Mouse (Mus musculus): ENCODE results near the gene Vapa. TPM values are rescaled to one million over a fixed set of nuclear protein-coding genes. Genes with fewer than 3 reads are reported as not detected.
"Not testable (repeated sequence)": the region's sequence is repeated elsewhere in the genome, so short reads cannot be mapped to it uniquely, and the experiment has no call there.

Vapa gene
- polyA plus RNA-seq, 1 experiment from 2014 or later, result 292 TPM

DNA sequence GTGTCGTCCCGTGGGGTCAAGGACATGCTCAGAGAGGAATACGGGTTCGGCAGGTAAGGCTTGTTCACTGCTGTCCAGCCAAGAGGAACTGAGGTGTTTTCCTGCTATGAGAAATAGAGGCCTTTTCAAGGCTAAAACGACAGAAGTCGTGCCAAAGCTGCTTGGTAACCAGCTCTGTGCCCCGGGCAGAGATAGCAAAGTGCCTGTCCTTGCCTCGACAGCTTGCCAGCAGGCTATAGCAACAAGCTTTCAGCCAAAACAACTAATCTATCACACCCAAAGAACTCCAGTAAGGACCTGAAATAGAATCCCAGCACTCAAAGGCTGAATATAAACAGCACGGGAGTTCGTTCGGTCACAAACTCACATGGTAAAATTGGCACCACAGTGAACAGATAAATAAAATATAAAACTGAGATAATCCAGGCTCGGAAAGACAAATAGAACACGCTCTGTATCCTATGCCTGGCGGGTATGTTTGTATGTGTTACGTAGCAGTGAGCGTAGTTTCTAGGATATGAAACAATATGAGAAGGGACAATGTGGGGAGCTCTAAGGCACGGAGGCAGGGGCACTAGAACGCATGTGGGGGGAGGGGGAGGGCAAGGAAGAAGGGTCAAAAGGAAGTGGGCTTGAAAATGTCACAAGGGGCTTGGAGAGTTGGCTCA lies 64.5 kb downstream of the Vapa start:
- ATAC-seq (ENCODE audit: low FRiP score) (no peak), DNase-seq (ENCODE audit: low spot score) (no peak)
- no peaks in the 10 kb centered on the region for H3K9me3 ChIP-seq (ENCODE audit: control insufficient read depth, low read length)
- no peak overlapping the region for H3K9ac ChIP-seq
- H3K4me2 ChIP-seq (replicated peaks), result no peak overlapping the region
- H3K4me1 ChIP-seq (replicated peaks; ENCODE audit: control insufficient read depth, insufficient read depth, low read length), result no peaks in the 10 kb centered on the region
- no peak overlapping the region for H3K27ac ChIP-seq
- no peaks in the 10 kb centered on the region for H3K36me3 ChIP-seq (replicated peaks; ENCODE audit: control insufficient read depth, insufficient read depth)
- H3K27me3 ChIP-seq (ENCODE audit: control insufficient read depth, insufficient read depth, low read length), result no peaks in the 10 kb centered on the region
- H3K4me3 ChIP-seq (replicated peaks; ENCODE audit: low read length), result no peak overlapping the region
- 79% methylated on average over 18 of the region's 18 CpGs for WGBS

DNA sequence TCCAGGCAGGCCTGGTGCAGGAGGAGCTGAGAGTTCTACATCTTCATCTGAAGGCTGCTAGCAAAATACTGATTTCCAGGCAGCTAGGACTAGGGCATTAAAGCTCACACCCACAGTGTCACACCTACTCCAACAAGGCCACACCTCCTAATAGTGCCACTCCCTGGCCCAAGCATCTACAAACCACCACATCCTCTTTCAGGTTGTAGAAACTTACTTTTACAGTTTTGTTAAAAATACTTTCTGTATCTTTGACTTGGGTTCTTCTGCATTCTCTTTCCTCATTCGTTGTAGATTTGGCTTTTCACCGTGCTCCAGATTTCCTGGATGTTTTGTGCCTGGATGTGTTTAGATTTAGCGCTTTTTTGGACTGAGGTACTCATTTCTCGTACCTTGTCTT lies 67.1 kb downstream of the Vapa start:
- H3K4me2 ChIP-seq (replicated peaks); H3K9me3 ChIP-seq (ENCODE audit: control insufficient read depth, low read length); ATAC-seq (ENCODE audit: low FRiP score); H3K36me3 ChIP-seq (replicated peaks; ENCODE audit: control insufficient read depth, insufficient read depth); H3K4me1 ChIP-seq (replicated peaks; ENCODE audit: control insufficient read depth, insufficient read depth, low read length); H3K27me3 ChIP-seq (ENCODE audit: control insufficient read depth, insufficient read depth, low read length); H3K4me3 ChIP-seq (replicated peaks; ENCODE audit: low read length); H3K9ac ChIP-seq; H3K27ac ChIP-seq; DNase-seq (ENCODE audit: low spot score): not testable (repeated sequence)
- WGBS, result 94% methylated on average over 4 of the region's 4 CpGs

DNA sequence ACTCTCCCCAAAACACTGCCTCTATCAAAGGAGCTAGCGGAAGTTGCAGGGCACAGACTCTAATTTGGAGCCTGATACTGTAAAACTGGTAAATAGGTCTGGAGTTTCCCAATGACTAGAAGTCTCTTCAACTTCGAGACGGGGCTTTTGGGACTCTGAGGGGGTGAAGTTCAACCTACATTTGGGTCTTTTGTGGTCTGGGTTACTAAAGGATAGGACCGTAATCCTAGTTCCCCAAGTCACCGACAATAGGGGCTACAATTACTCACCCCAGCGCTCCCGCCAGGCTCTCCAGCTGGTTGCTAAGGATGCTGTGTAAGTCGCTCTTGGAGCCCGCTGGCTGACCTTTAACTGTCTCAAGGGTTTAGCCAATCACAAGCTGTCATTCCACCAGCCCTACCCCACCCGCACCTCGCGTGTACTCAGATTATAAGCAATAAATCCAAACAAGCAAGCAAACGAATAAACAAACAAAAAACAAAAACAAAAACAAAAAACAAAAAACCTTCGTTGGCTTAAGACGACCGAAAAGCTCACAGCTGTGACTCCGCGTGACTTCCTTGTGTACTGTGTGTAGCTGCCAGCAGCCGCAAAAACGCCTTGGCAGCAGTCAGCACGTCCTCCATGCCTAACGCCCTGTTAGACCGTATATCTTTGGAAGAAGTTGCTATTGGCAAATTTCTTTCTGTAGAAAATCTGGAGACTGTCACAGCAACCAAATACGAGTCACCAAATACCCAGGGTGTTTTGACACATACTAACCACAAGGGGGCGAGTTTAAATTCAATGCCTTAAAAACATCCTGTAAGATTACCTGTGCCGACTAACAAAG lies 72.7 kb downstream of the Vapa start, which contains the start of gene Tmem232:
Gene Tmem232 (minus strand): TSS at position 342 of the 832 bp plus-strand sequence.
- ATAC-seq (ENCODE audit: low FRiP score) (peak; percentile 77; the same call in 1 of the 2 replicates), DNase-seq (ENCODE audit: low spot score) (peak; percentile 61)
- H3K36me3 ChIP-seq (replicated peaks; ENCODE audit: control insufficient read depth, insufficient read depth), result no peaks in the 10 kb centered on the region
- WGBS, result 15% methylated on average over 26 of the region's 26 CpGs
- H3K4me2 ChIP-seq (replicated peaks), result peak within 1 kb of the TSS; percentile 64
- H3K4me1 ChIP-seq (replicated peaks; ENCODE audit: control insufficient read depth, insufficient read depth, low read length), result no peaks in the 10 kb centered on the region
- H3K9me3 ChIP-seq (ENCODE audit: control insufficient read depth, low read length), result no peaks in the 10 kb centered on the region
- H3K27ac ChIP-seq, result no peak within 1 kb of the TSS
- H3K4me3 ChIP-seq (replicated peaks; ENCODE audit: low read length), result peak within 1 kb of the TSS; percentile 25
- peak within 1 kb of the TSS; percentile 45 for H3K9ac ChIP-seq
- no peaks in the 10 kb centered on the region for H3K27me3 ChIP-seq (ENCODE audit: control insufficient read depth, insufficient read depth, low read length)

DNA sequence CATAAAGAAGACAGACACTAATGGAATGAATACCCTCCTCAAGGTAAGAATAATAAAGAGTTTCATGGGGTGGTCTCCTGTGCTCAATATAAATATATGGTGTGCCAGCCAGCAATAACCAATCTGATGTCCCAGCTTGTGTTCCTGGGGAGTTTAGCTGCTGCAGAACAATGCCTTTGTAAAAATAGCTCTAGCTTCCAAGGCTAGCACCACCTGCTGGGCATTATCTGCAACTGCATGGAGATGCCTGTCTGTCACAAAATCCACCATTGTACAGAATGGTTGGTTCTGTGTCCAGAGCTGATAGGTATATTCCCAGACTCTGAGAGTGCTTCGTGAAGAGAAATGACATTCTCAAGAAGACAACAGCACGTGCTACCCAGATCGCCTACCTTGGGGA lies 77.2 kb downstream of the Vapa start:
- Histone ChIP-seq H3K4me3 (replicated peaks; ENCODE audit: low read length) (no peak overlapping the region), H3K4me2 (replicated peaks) (no peak overlapping the region), H3K9me3 (ENCODE audit: control insufficient read depth, low read length) (no peaks in the 10 kb centered on the region), H3K4me1 (replicated peaks; ENCODE audit: control insufficient read depth, insufficient read depth, low read length) (no peaks in the 10 kb centered on the region), H3K36me3 (replicated peaks; ENCODE audit: control insufficient read depth, insufficient read depth) (no peaks in the 10 kb centered on the region), H3K27me3 (ENCODE audit: control insufficient read depth, insufficient read depth, low read length) (no peaks in the 10 kb centered on the region), H3K27ac (no peak overlapping the region), H3K9ac (no peak overlapping the region)
- no peak; the same call in 1 of the 2 replicates for ATAC-seq (ENCODE audit: low FRiP score)
- WGBS, result 17% methylated on average over 3 of the region's 3 CpGs
- peak; percentile 72 for DNase-seq (ENCODE audit: low spot score)

DNA sequence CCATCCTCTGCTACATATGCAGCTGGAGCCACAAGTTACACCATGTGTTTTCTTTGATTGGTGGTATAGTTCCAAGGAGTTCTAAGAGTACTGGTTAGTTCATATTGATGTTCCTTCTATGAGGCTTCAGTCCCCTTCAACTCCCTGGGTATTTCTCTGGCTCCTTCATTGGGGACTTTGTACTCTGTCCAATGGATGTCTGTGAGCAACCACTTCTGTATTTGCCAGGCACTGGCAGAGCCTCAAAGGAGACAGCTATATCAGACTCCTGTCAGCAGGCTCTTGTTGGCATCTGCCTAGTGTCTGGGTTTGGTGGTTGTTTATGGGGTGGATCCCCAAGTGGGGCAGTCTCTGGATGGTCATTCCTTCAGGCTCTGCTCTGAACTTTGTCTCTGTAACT lies 81.0 kb downstream of the Vapa start:
- not testable (repeated sequence) for ATAC-seq (ENCODE audit: low FRiP score); H3K9me3 ChIP-seq (ENCODE audit: control insufficient read depth, low read length); H3K27me3 ChIP-seq (ENCODE audit: control insufficient read depth, insufficient read depth, low read length); DNase-seq (ENCODE audit: low spot score); H3K36me3 ChIP-seq (replicated peaks; ENCODE audit: control insufficient read depth, insufficient read depth); H3K9ac ChIP-seq; H3K4me2 ChIP-seq (replicated peaks); H3K4me3 ChIP-seq (replicated peaks; ENCODE audit: low read length); H3K4me1 ChIP-seq (replicated peaks; ENCODE audit: control insufficient read depth, insufficient read depth, low read length); H3K27ac ChIP-seq

Other genes starting within 250 kb of the Vapa start
- gene Tmem232, start 72.8 kb downstream of the Vapa start, polyA plus RNA-seq (2014; fragmentation: Nextera tagmentation; extraction: Ambion mirVana), result 0.62 and 0.74 TPM in 2 replicates
- gene Txndc2, start 28.6 kb upstream of the Vapa start, polyA plus RNA-seq (2014; fragmentation: Nextera tagmentation; extraction: Ambion mirVana), result 0.21 and 0.22 TPM in 2 replicates
- 81.7 and 86.8 TPM in 2 replicates for gene Rab31, start 159.2 kb upstream of the Vapa start, polyA plus RNA-seq (2014; fragmentation: Nextera tagmentation; extraction: Ambion mirVana)
- 42.6 and 49.1 TPM in 2 replicates for gene Ppp4r1, start 169.0 kb upstream of the Vapa start, polyA plus RNA-seq (2014; fragmentation: Nextera tagmentation; extraction: Ambion mirVana)

Measured in hindbrain, embryonic 14.5 days (tissue).